9 mouse cellular contexts compared by ENCODE assay signal in genomic region chr6:71934081-71934556, GRCm38 (mm10). TPM values are rescaled to one million over a fixed set of nuclear protein-coding genes. Genes with fewer than 3 reads are reported as not detected.
A peak's percentile ranks its signal among the peaks of the same experiment; 100 is the strongest.
DNase-seq lines count a peak whose midpoint lies in the region; ATAC-seq and TF ChIP-seq lines count a peak whose summit lies in the region.
"Had no signal": no experiment of that assay in that cellular context is flagged by ENCODE, and none has a peak within 500 bp of the region (broad histone marks: within the 10 kb centered on the region; RNA-seq: fewer than 3 reads in every experiment).

No protein-coding gene starts in this region.

- TF ChIP-seq POLR2A in CH12.LX (IDR thresholded peaks at IDR 0.05; ENCODE audit: low read depth, low read length) = no peak

- no peaks in the 10 kb centered on the region for H3K27me3 ChIP-seq in CH12.LX (replicated peaks)
- no peaks in the 10 kb centered on the region for H3K27me3 ChIP-seq in embryonic facial prominence, embryonic 14.5 days (replicated peaks; ENCODE audit: control insufficient read depth, insufficient read depth, low read length)
- no peaks in the 10 kb centered on the region for H3K27me3 ChIP-seq in hindbrain, embryonic 11.5 days (ENCODE audit: control insufficient read depth, insufficient read depth, low read length)
- no peaks in the 10 kb centered on the region for H3K27me3 ChIP-seq in lung, postnatal 0 days (replicated peaks; ENCODE audit: insufficient read depth, low read length)
- H3K27me3 ChIP-seq: liver, embryonic 15.5 days had no signal

- H3K4me3 ChIP-seq in CH12.LX (replicated peaks in 1 of 3; ENCODE audit: low read depth in 2 of 3, low read length in 2 of 3, poor library complexity in 1 of 3) = no peak overlapping the region
- no peak overlapping the region for H3K4me3 ChIP-seq in embryonic facial prominence, embryonic 14.5 days (ENCODE audit: low read depth, low read length)
- H3K4me3 ChIP-seq in hindbrain, embryonic 11.5 days (ENCODE audit: low read depth, low read length) = no peak overlapping the region
- no peak overlapping the region for H3K4me3 ChIP-seq in lung, postnatal 0 days (ENCODE audit: low read depth, low read length)
- H3K4me3 ChIP-seq: liver, embryonic 15.5 days had no signal

- peaks cover 76 to 95% of the 10 kb centered on the region in 2 experiments for H3K36me3 ChIP-seq in CH12.LX (replicated peaks in 1 of 2; ENCODE audit: control insufficient read depth in 1 of 2, insufficient read depth in 1 of 2, low read length in 1 of 2)
- peaks cover 86% of the 10 kb centered on the region for H3K36me3 ChIP-seq in embryonic facial prominence, embryonic 14.5 days (ENCODE audit: control insufficient read depth, insufficient read depth, low read length)
- H3K36me3 ChIP-seq in hindbrain, embryonic 11.5 days (ENCODE audit: control insufficient read depth, insufficient read depth, low read length) = peaks cover 8% of the 10 kb centered on the region; the same call in 1 of the 2 replicates
- H3K36me3 ChIP-seq in lung, postnatal 0 days (ENCODE audit: insufficient read depth, low read length) = peaks cover 8% of the 10 kb centered on the region; the same call in 1 of the 2 replicates

- intact Hi-C loops in left cerebral cortex, postnatal 36 days (cut with DNase I) = no loop called here

- ATAC-seq in frontal cortex, adult (ENCODE audit: low TSS enrichment) = 0 out of 2 replicates have a peak, but pooled peaks have one; percentile 13
- ATAC-seq in embryonic facial prominence, embryonic 14.5 days (ENCODE audit: low read depth) = peak; percentile 58
- no peak for ATAC-seq in hindbrain, embryonic 11.5 days (ENCODE audit: low FRiP score)
- ATAC-seq in lung, postnatal 0 days = peak; percentile 71

- WGBS in embryonic facial prominence, embryonic 14.5 days = 40% methylated on average over 2 of the region's 2 CpGs
- 64% methylated on average over 2 of the region's 2 CpGs for WGBS in hindbrain, embryonic 11.5 days
- 31% methylated on average over 2 of the region's 2 CpGs for WGBS in lung, postnatal 0 days

- peak overlapping the region; percentile 57 for H3K27ac ChIP-seq in CH12.LX (ENCODE audit: insufficient read depth, low read depth)
- peak overlapping the region; percentile 0 for H3K27ac ChIP-seq in embryonic facial prominence, embryonic 14.5 days (replicated peaks; ENCODE audit: low read depth, low read length)
- H3K27ac ChIP-seq in hindbrain, embryonic 11.5 days (ENCODE audit: low read depth, low read length) = no peak overlapping the region
- peak overlapping the region; percentile 20; the same call in 1 of the 2 replicates for H3K27ac ChIP-seq in lung, postnatal 0 days (ENCODE audit: low read length)
- H3K27ac ChIP-seq: liver, embryonic 15.5 days had no signal

- DNase-seq in frontal cortex, postnatal 14 days (ENCODE audit: low spot score in 2 of 2) = no peak
- peak; percentile 67 for DNase-seq in CH12.LX (ENCODE audit: extremely low read depth)
- peak; percentile 62 for DNase-seq in embryonic facial prominence, embryonic 14.5 days (ENCODE audit: low spot score)
- peak; percentile 1 for DNase-seq in hindbrain, embryonic 11.5 days (ENCODE audit: low spot score)
- DNase-seq in lung, postnatal 0 days (ENCODE audit: low spot score) = peak; percentile 66
- DNase-seq in left cerebral cortex, postnatal 36 days (ENCODE audit: low spot score in 2 of 2) = no peak
- no peak for DNase-seq in T-cell, adult 2 months (ENCODE audit: low spot score)

- dilution Hi-C loops in CH12.LX (cut with MboI; ENCODE audit: extremely low pct_ligation_motif_present, extremely low pct_unique_long_range_greater_than_20kb, low sequenced_read_pairs) = no loop called here

- TF ChIP-seq EP300 in CH12.LX (IDR thresholded peaks at IDR 0.05; ENCODE audit: low read length) = no peak; the same call in 1 of the 2 replicates
- TF ChIP-seq EP300 in lung, postnatal 0 days (IDR thresholded peaks at IDR 0.05) = no peak

- H3K4me1 ChIP-seq in CH12.LX (ENCODE audit: control insufficient read depth in 1 of 2, insufficient read depth in 2 of 2) = peaks cover 20 to 64% of the 10 kb centered on the region in 2 experiments
- H3K4me1 ChIP-seq in embryonic facial prominence, embryonic 14.5 days (ENCODE audit: control insufficient read depth, insufficient read depth, low read length) = peaks cover 15% of the 10 kb centered on the region
- H3K4me1 ChIP-seq in hindbrain, embryonic 11.5 days (replicated peaks; ENCODE audit: control insufficient read depth, insufficient read depth, low read length) = no peaks in the 10 kb centered on the region
- H3K4me1 ChIP-seq in lung, postnatal 0 days (ENCODE audit: insufficient read depth, low read depth, low read length) = no peaks in the 10 kb centered on the region
- H3K4me1 ChIP-seq: liver, embryonic 15.5 days had no signal

- in situ Hi-C loops in CH12.LX (cut with MboI; ENCODE audit: low pct_ligation_motif_present, low pct_unique_long_range_greater_than_20kb, low sequenced_read_pairs) = no loop called here

- no peak overlapping the region for H3K9ac ChIP-seq in CH12.LX (ENCODE audit: insufficient read depth, low read depth)
- no peak overlapping the region for H3K9ac ChIP-seq in embryonic facial prominence, embryonic 14.5 days (ENCODE audit: low read depth, low read length)
- H3K9ac ChIP-seq in hindbrain, embryonic 11.5 days (ENCODE audit: low read depth, low read length) = no peak overlapping the region
- H3K9ac ChIP-seq in lung, postnatal 0 days (replicated peaks; ENCODE audit: low read depth) = no peak overlapping the region
- H3K9ac ChIP-seq: liver, embryonic 15.5 days had no signal

- TF ChIP-seq RAD21 in CH12.LX (IDR thresholded peaks at IDR 0.05; ENCODE audit: low read depth, low read length) = no peak

- 0 out of 2 replicates have a peak, but pooled peaks cover 2% of the 10 kb centered on the region for H3K79me2 ChIP-seq in CH12.LX (replicated peaks; ENCODE audit: control insufficient read depth, extremely low read depth, insufficient read depth, poor library complexity, severe bottlenecking)

- TF ChIP-seq CTCF in CH12.LX (conservative IDR thresholded peaks at IDR 0.05 in 1 of 2, IDR thresholded peaks at IDR 0.05 in 1 of 2; ENCODE audit: low read depth in 2 of 2, low read length in 2 of 2) = no peak
- TF ChIP-seq CTCF in lung, postnatal 0 days (IDR thresholded peaks at IDR 0.05) = 0 out of 2 replicates have a peak, but pooled peaks have one; percentile 10

- peak overlapping the region; percentile 8; the same call in 1 of the 2 replicates for H3K4me2 ChIP-seq in CH12.LX (ENCODE audit: insufficient read depth, low read depth, poor library complexity, severe bottlenecking)
- no peak overlapping the region for H3K4me2 ChIP-seq in embryonic facial prominence, embryonic 14.5 days (ENCODE audit: low read depth, low read length)
- H3K4me2 ChIP-seq in hindbrain, embryonic 11.5 days (replicated peaks; ENCODE audit: low read depth, low read length) = no peak overlapping the region
- no peak overlapping the region for H3K4me2 ChIP-seq in lung, postnatal 0 days (replicated peaks; ENCODE audit: low read depth, low read length)
- H3K4me2 ChIP-seq: liver, embryonic 15.5 days had no signal

- H3K9me3 ChIP-seq in CH12.LX (replicated peaks; ENCODE audit: low read length) = no peaks in the 10 kb centered on the region
- no peaks in the 10 kb centered on the region for H3K9me3 ChIP-seq in embryonic facial prominence, embryonic 14.5 days (ENCODE audit: control insufficient read depth, low read length)
- H3K9me3 ChIP-seq in hindbrain, embryonic 11.5 days (ENCODE audit: control insufficient read depth, low read length) = no peaks in the 10 kb centered on the region
- no peaks in the 10 kb centered on the region for H3K9me3 ChIP-seq in lung, postnatal 0 days (ENCODE audit: low read length)
- H3K9me3 ChIP-seq: liver, embryonic 15.5 days had no signal

TF ChIP-seq in CH12.LX, 34 proteins besides CTCF, POLR2A, EP300 and RAD21 (continues in another document):
- no peak for TF ChIP-seq RCOR1 (conservative IDR thresholded peaks at IDR 0.05; ENCODE audit: low read depth, low read length)
- TF ChIP-seq SIN3A (IDR thresholded peaks at IDR 0.05; ENCODE audit: low read length) = no peak
- TF ChIP-seq MAFK (IDR thresholded peaks at IDR 0.05; ENCODE audit: insufficient replicate concordance, low read length) = no peak
- TF ChIP-seq E2F4 (IDR thresholded peaks at IDR 0.05; ENCODE audit: insufficient replicate concordance, low read depth, low read length) = no peak
- no peak for TF ChIP-seq MYC (IDR thresholded peaks at IDR 0.05; ENCODE audit: low read depth, low read length)
- no peak for TF ChIP-seq UBTF (IDR thresholded peaks at IDR 0.05; ENCODE audit: low read depth, low read length)
- no peak for TF ChIP-seq ETS1 (conservative IDR thresholded peaks at IDR 0.05; ENCODE audit: low read depth, low read length)
- no peak for TF ChIP-seq NELFE (IDR thresholded peaks at IDR 0.05; ENCODE audit: low read depth, low read length)
- TF ChIP-seq KAT2A (IDR thresholded peaks at IDR 0.05; ENCODE audit: insufficient replicate concordance, low read length) = no peak
- TF ChIP-seq USF1 (IDR thresholded peaks at IDR 0.05; ENCODE audit: low read depth, low read length) = no peak
- no peak for TF ChIP-seq JUN (IDR thresholded peaks at IDR 0.05; ENCODE audit: insufficient read depth, low read depth, low read length)
- TF ChIP-seq SMC3 (IDR thresholded peaks at IDR 0.05; ENCODE audit: low read depth, low read length) = no peak
- no peak for TF ChIP-seq ZNF384 (IDR thresholded peaks at IDR 0.05; ENCODE audit: low read depth, low read length)
- no peak for TF ChIP-seq BHLHE40 (IDR thresholded peaks at IDR 0.05; ENCODE audit: low read depth, low read length)
- TF ChIP-seq TCF12 (IDR thresholded peaks at IDR 0.05; ENCODE audit: low read depth, low read length) = no peak

RNA-seq across cellular contexts. Expression of gene Polr1a, which starts 25.3 kb away (rescaled TPM):
- total RNA-seq in CH12.LX (2012; rRNA removed) (73.7 and 77.6 TPM in 2 replicates), CH12.LX (2014; rRNA removed) (50.2 and 57.3 TPM in 2 replicates)
- 126 and 132 TPM in 2 replicates for polyA plus RNA-seq in CH12.LX (2012; ENCODE audit: insufficient read length, low read depth)
- 28.9 and 31.5 TPM in 2 replicates for polyA plus RNA-seq in embryonic facial prominence, embryonic 14.5 days (2014; fragmentation: Nextera tagmentation; extraction: Ambion mirVana)
- 24.0 and 27.7 TPM in 2 replicates for polyA plus RNA-seq in hindbrain, embryonic 11.5 days (2014; fragmentation: Nextera tagmentation; extraction: Ambion mirVana)
- polyA plus RNA-seq in lung, postnatal 0 days (2015; fragmentation: Nextera tagmentation; extraction: Ambion mirVana) = 6.1 and 7.6 TPM in 2 replicates
- total RNA-seq in left cerebral cortex, postnatal 36 days (2021) = 10 to 100 TPM; 27.0 to 33.3 TPM

RNA-seq across cellular contexts. Expression of gene Ptcd3, which starts 25.6 kb away (rescaled TPM):
- total RNA-seq in CH12.LX (2012; rRNA removed) (76.6 and 92.3 TPM in 2 replicates), CH12.LX (2014; rRNA removed) (169 and 187 TPM in 2 replicates)
- polyA plus RNA-seq in CH12.LX (2012; ENCODE audit: insufficient read length, low read depth) = 109 and 110 TPM in 2 replicates
- polyA plus RNA-seq in embryonic facial prominence, embryonic 14.5 days (2014; fragmentation: Nextera tagmentation; extraction: Ambion mirVana) = 84.6 and 92.6 TPM in 2 replicates
- polyA plus RNA-seq in hindbrain, embryonic 11.5 days (2014; fragmentation: Nextera tagmentation; extraction: Ambion mirVana) = 129 and 136 TPM in 2 replicates
- polyA plus RNA-seq in lung, postnatal 0 days (2015; fragmentation: Nextera tagmentation; extraction: Ambion mirVana) = 25.0 and 27.8 TPM in 2 replicates
- 10 to 100 TPM; 62.2 to 76.6 TPM for total RNA-seq in left cerebral cortex, postnatal 36 days (2021)

Comparison
In these comparisons a context has a peak if more than half of its experiments do, and no peak if none do; other contexts are left out.
1. DNase-seq: peak in CH12.LX (single experiment), embryonic facial prominence, embryonic 14.5 days (single experiment), hindbrain, embryonic 11.5 days (single experiment) and lung, postnatal 0 days (single experiment); none in frontal cortex, postnatal 14 days (0 of 2), left cerebral cortex, postnatal 36 days (0 of 2) and T-cell, adult 2 months (single experiment).